Mouse (Mus musculus) limb, embryonic 11.5 days (tissue): ENCODE measurements around the gene Fgd6. TPM values are rescaled to one million over a fixed set of nuclear protein-coding genes. Genes with fewer than 3 reads are reported as not detected.

Experiments
- ATAC-seq: fragments of 200-750 bp; cut with Nextera tagmentation; 2 replicates; pipeline ENCODE4 v1.8.0; 2017; ENCODE audit warnings: low read depth; ENCODE audit not compliant: insufficient number of reproducible peaks, low FRiP score, low TSS enrichment
- DNase-seq: peaks from one replicate; pipeline ENCODE4 v3.0.0-alpha.2; 2015; ENCODE audit warnings: low spot score
- H3K27ac ChIP-seq: fragments of 300-500 bp; sonication (generic); replicated peaks from 2 replicates; pipeline ENCODE4 v1.5.1; 2014; ENCODE audit warnings: low read depth, mild to moderate bottlenecking, low read length
- H3K27me3 ChIP-seq: fragments of 300-500 bp; sonication (generic); 2 replicates; pipeline ENCODE4 v1.6.1; 2014; ENCODE audit warnings: mild to moderate bottlenecking, low read length, mixed read lengths; ENCODE audit not compliant: control insufficient read depth, insufficient read depth
- H3K36me3 ChIP-seq: fragments of 300-500 bp; sonication (generic); 2 replicates; pipeline ENCODE4 v1.6.1; 2014; ENCODE audit warnings: mild to moderate bottlenecking, low read length, moderate library complexity, mixed read lengths; ENCODE audit not compliant: control insufficient read depth, insufficient read depth
- H3K4me1 ChIP-seq: fragments of 300-500 bp; sonication (generic); 2 replicates; pipeline ENCODE4 v1.6.1; 2014; ENCODE audit warnings: low read length, mixed read lengths; ENCODE audit not compliant: control insufficient read depth, insufficient read depth
- H3K4me2 ChIP-seq: fragments of 300-500 bp; sonication (generic); 2 replicates; pipeline ENCODE4 v1.6.1; 2014; ENCODE audit warnings: low read depth, mild to moderate bottlenecking, moderate library complexity; ENCODE audit not compliant: severe bottlenecking
- H3K4me3 ChIP-seq: fragments of 300-500 bp; sonication (generic); 2 replicates; pipeline ENCODE4 v1.5.1; 2014; ENCODE audit warnings: low read depth, low read length
- H3K9ac ChIP-seq: fragments of 300-500 bp; sonication (generic); 2 replicates; pipeline ENCODE4 v1.6.1; 2014; ENCODE audit warnings: mild to moderate bottlenecking, low read length
- H3K9me3 ChIP-seq: fragments of 300-500 bp; sonication (generic); 2 replicates; pipeline ENCODE4 v1.6.1; 2016; ENCODE audit warnings: low read length; ENCODE audit not compliant: control insufficient read depth
- WGBS: fragments of 180-500 bp; shearing (Covaris S2); extraction: QIAGEN DNeasy Blood & Tissue Kit; methylation state at CpG from one replicate; pipeline ENCODE4 v1.1.7; 2014; 5-methylcytosine and 5-hydroxymethylcytosine counted together
- polyA plus RNA-seq: library from polyadenylated mRNA; unstranded; fragments of >200 nt; fragmentation: Nextera tagmentation; extraction: Ambion mirVana; gene quantifications from 2 replicates; pipeline ENCODE4 v1.2.1, GENCODE M21; 2014

Gene Fgd6
- polyA plus RNA-seq, 1 experiment from 2014 or later: 6.5 TPM

- Histone ChIP-seq H3K9ac (no peak overlapping the region), H3K27me3 (no peaks in the 10 kb centered on the region), H3K4me1 (no peaks in the 10 kb centered on the region), H3K27ac (no peak overlapping the region), H3K4me3 (no peak overlapping the region), H3K4me2 (no peak overlapping the region), H3K9me3 (no peaks in the 10 kb centered on the region), H3K36me3 (peaks cover 9% of the 10 kb centered on the region; the same call in 1 of the 2 replicates)
- WGBS: 91% methylated on average over 4 of the region's 4 CpGs
- DNase-seq (no peak), ATAC-seq (no peak)
Measured at GRCm38 (mm10) chr10:94159406-94159805, 123.6 kb downstream of the Fgd6 start.

GRCm38 (mm10) chr10:94161051-94161765, 125.4 kb downstream of the Fgd6 start:
- Histone ChIP-seq H3K4me1 (no peaks in the 10 kb centered on the region), H3K4me2 (no peak overlapping the region), H3K36me3 (peaks cover 9% of the 10 kb centered on the region; the same call in 1 of the 2 replicates), H3K27me3 (no peaks in the 10 kb centered on the region), H3K9ac (no peak overlapping the region), H3K27ac (no peak overlapping the region), H3K9me3 (no peaks in the 10 kb centered on the region), H3K4me3 (no peak overlapping the region)
- ATAC-seq (no peak), DNase-seq (no peak)
- WGBS: 92% methylated on average over 5 of the region's 5 CpGs

- no peaks in the 10 kb centered on the region for H3K9me3 ChIP-seq
- no peak overlapping the region for H3K4me2 ChIP-seq
- no peak overlapping the region for H3K27ac ChIP-seq
- peaks cover 9% of the 10 kb centered on the region; the same call in 1 of the 2 replicates for H3K36me3 ChIP-seq
- no peak for DNase-seq
- no peak for ATAC-seq
- no peak overlapping the region for H3K9ac ChIP-seq
- no peak overlapping the region for H3K4me3 ChIP-seq
- H3K4me1 ChIP-seq: no peaks in the 10 kb centered on the region
- H3K27me3 ChIP-seq: no peaks in the 10 kb centered on the region
- WGBS: 92% methylated on average over 7 of the region's 7 CpGs
Measured at GRCm38 (mm10) chr10:94162031-94162430, 126.2 kb downstream of the Fgd6 start.

- Histone ChIP-seq H3K9ac (no peak overlapping the region), H3K27me3 (no peaks in the 10 kb centered on the region)
- 88% methylated on average over 5 of the region's 5 CpGs for WGBS
Measured at GRCm38 (mm10) chr10:94164104-94164845, 128.5 kb downstream of the Fgd6 start.

GRCm38 (mm10) chr10:94165426-94165825, 129.6 kb downstream of the Fgd6 start:
- Histone ChIP-seq H3K27ac (no peak overlapping the region), H3K4me2 (no peak overlapping the region)
- WGBS: 90% methylated on average over 16 of the region's 16 CpGs

More at GRCm38 (mm10) chr10:94164104-94164845, 128.5 kb downstream of the Fgd6 start:
- Histone ChIP-seq H3K27ac (no peak overlapping the region), H3K9me3 (no peaks in the 10 kb centered on the region), H3K4me2 (no peak overlapping the region), H3K36me3 (peaks cover 12% of the 10 kb centered on the region), H3K4me3 (no peak overlapping the region), H3K4me1 (no peaks in the 10 kb centered on the region)
- ATAC-seq (no peak), DNase-seq (no peak)

GRCm38 (mm10) chr10:94167051-94167750, 131.4 kb downstream of the Fgd6 start:
- peaks cover 21% of the 10 kb centered on the region for H3K36me3 ChIP-seq
- H3K9ac ChIP-seq: no peak overlapping the region
- ATAC-seq (no peak), DNase-seq (no peak)
- no peaks in the 10 kb centered on the region for H3K4me1 ChIP-seq
- no peak overlapping the region for H3K27ac ChIP-seq
- no peaks in the 10 kb centered on the region for H3K27me3 ChIP-seq
- no peak overlapping the region for H3K4me3 ChIP-seq
- no peaks in the 10 kb centered on the region for H3K9me3 ChIP-seq
- no peak overlapping the region for H3K4me2 ChIP-seq
- 93% methylated on average over 11 of the region's 11 CpGs for WGBS

More at GRCm38 (mm10) chr10:94165426-94165825, 129.6 kb downstream of the Fgd6 start:
- ATAC-seq: no peak
- H3K4me1 ChIP-seq: no peaks in the 10 kb centered on the region
- DNase-seq: no peak
- H3K9ac ChIP-seq: no peak overlapping the region
- no peaks in the 10 kb centered on the region for H3K27me3 ChIP-seq
- H3K36me3 ChIP-seq: peaks cover 21% of the 10 kb centered on the region
- no peaks in the 10 kb centered on the region for H3K9me3 ChIP-seq
- H3K4me3 ChIP-seq: no peak overlapping the region

GRCm38 (mm10) chr10:94171440-94172130, 135.8 kb downstream of the Fgd6 start:
- ATAC-seq: no peak

GRCm38 (mm10) chr10:94172137-94172536, 136.3 kb downstream of the Fgd6 start:
- H3K9me3 ChIP-seq: no peaks in the 10 kb centered on the region
- no peak for ATAC-seq
- H3K27me3 ChIP-seq: no peaks in the 10 kb centered on the region
- DNase-seq: no peak
- H3K4me3 ChIP-seq: no peak overlapping the region
- no peaks in the 10 kb centered on the region for H3K4me1 ChIP-seq
- no peak overlapping the region for H3K4me2 ChIP-seq
- H3K36me3 ChIP-seq: peaks cover 27% of the 10 kb centered on the region
- WGBS: 86% methylated on average over 11 of the region's 11 CpGs
- H3K9ac ChIP-seq: no peak overlapping the region
- H3K27ac ChIP-seq: no peak overlapping the region

More at GRCm38 (mm10) chr10:94171440-94172130, 135.8 kb downstream of the Fgd6 start:
- Histone ChIP-seq H3K27me3 (no peaks in the 10 kb centered on the region), H3K36me3 (peaks cover 27% of the 10 kb centered on the region), H3K4me1 (no peaks in the 10 kb centered on the region), H3K9me3 (no peaks in the 10 kb centered on the region), H3K27ac (no peak overlapping the region), H3K4me2 (no peak overlapping the region), H3K9ac (no peak overlapping the region), H3K4me3 (no peak overlapping the region)
- DNase-seq: no peak
- WGBS: 77% methylated on average over 12 of the region's 12 CpGs
